Mouse (Mus musculus) heart, postnatal 14 days (tissue): ENCODE results near the gene Tepp. TPM values are rescaled to one million over a fixed set of nuclear protein-coding genes. Genes with fewer than 3 reads are reported as not detected.
A peak's percentile ranks its signal among the peaks of the same experiment; 100 is the strongest.

Source experiments
- DNase-seq, 2 experiments: peaks; one replicate each; pipeline ENCODE4 v3.0.0; 2021 to 2022
- intact Hi-C: fragments of 180-260 bp; cut with DNase I; formaldehyde crosslinking; loops from one replicate; pipeline ENCODE4 v1.15.1; 2025
- total RNA-seq, 2 experiments: library from RNA; stranded (reverse); gene quantifications; 2 replicates each; pipeline ENCODE4 v1.2.3; 2021

Gene Tepp
- total RNA-seq, 2 experiments from 2014 or later = 0.37 TPM; not detected in 1

DNA sequence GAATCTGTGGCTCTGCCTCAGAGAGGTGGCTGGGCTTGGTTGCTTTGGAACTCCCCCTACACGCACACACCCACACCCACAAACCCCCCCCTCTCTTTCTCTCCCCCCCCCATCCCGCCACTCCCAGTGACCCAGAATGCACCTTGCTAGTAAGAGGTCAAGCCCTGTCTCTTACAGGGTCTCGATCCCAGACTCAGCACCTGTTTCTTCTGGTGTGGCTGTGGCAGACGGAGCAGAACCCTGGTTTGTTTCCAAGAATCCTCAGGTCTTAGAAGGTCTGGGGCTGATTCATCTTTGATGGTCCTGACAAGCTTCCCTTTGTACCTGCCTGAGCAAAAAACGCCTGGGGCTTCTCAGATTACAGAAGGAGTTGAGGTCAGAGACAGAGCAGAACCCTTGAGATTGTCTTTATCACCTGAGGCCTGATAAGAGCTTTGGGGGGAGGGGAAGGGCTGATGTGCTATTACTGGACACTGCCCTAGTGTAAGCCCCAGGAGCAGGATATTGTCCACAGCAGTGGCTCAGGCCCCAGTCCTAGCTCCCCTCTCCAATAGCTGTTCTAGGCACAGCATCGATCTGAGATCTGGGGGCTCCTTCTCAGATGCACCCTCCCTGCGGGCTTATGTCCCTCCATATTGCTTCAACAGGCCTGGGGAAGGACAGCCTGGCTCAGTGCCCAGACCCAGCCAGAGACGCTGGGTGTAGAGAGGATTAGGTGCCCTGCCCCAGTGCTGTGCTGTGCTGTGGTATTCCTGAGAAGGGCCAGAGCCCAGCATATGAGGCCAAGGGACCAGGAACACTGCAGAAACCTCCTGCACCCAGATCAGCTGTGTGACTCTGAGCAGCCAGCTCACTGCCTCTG is 48.4 kb downstream of the Tepp start:
- peak in 1 of 2 experiments; percentile 56 for DNase-seq

GRCm38 (mm10) chr8:95360181-95361015 is 50.0 kb downstream of the Tepp start:
- intact Hi-C loops = no loop called here
- no peak for DNase-seq

More for the DNA sequence above, 48.4 kb downstream of the Tepp start:
- intact Hi-C loops = no loop called here

DNA sequence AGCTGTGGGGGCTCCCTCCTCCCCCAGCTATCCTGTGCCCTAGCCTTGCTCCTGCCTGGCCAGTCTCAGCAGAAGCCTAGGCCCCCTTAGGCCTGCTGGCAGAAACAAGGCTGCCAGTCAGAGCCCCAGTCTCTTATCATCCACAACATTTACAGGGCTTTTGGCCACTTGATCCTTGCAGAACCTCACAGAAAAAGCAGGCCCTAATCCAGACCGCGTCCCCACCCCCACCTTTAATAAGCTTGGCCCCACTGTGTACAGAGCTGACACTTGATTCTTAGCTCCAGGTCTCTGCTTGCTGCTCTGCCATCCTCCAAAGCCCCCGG is 50.6 kb downstream of the Tepp start:
- intact Hi-C loops = no loop called here
- no peak for DNase-seq

- intact Hi-C loops = no loop called here
- DNase-seq = no peak
These were observed 51.9 kb downstream of the Tepp start for GRCm38 (mm10) chr8:95362272-95362671.

DNA sequence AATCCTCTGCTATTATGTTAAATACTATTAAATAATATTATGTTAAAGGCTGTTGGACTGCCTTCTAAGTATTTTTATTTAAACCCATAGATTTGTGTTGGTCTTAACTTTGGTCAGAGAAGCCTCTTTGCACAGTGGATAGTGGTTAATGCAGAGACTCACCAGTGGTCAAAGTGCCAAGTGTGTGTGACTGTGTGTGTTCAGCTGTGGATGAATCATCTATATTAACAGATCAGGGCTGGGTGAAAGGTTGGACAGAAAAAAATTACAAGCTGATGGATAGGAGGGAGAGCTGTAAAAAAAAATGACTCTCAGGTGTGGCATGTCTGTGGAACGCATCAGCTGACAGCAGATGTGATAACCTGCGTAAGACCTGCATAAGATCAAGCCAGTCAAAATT is 53.5 kb downstream of the Tepp start:
- no peak for DNase-seq
- intact Hi-C loops = no loop called here

- intact Hi-C loops = no loop called here
- DNase-seq = no peak
These were observed 59.4 kb downstream of the Tepp start for GRCm38 (mm10) chr8:95369581-95370326.

DNA sequence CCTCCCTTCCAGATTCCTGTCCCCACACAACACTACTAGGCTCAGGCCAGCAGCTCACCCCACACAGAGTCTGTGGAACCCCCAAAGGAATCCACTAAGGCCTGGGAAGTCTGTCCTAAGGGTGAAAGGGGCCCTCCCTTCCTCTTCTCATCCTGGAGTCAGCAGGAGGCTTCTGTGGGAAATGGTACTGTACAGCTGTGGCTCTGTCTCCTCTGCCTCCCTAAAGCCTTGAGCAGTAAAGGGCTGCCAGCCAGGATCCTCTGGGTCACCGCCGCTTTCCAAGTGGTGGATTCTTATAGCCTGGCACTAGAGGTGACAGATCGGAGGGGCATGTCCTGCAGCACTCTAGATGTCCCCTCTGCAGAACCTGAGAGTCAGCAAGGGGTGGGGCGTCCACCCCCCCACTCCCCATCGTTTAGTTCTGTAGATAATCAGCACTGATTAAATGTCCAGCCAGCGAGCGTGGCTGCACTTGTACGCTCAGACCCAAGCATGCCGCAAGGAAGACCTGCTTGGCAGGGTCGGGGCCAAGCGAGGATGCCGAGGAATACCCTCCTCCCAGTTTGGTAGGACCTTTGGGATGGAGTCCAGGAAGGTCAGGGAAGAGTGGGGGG is 63.1 kb downstream of the Tepp start:
- intact Hi-C loops = no loop called here
- peak; percentile 46 to 57 for DNase-seq

DNA sequence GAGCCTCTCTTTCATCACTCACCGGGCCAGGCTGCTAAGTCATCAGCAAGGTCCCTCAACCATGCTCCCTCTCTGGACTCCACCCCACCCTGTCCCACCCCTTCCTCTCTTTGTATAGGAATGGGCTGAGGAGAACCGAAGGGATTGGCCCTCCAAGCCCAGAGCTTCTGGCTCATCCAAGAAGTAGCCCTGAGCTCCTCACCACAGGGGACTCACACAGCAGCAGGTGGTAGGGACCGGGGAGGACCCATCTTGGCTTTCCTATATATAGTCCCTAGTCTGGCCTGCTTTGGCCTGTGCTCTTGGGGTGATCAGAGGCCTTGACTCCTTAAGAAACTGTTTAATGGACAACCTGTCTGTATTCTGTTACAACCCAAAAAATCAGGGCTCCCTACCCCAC is 64.1 kb downstream of the Tepp start:
- intact Hi-C loops = no loop called here
- DNase-seq = no peak

- intact Hi-C loops = no loop called here
- DNase-seq = no peak
These were observed 65.1 kb downstream of the Tepp start for GRCm38 (mm10) chr8:95375374-95375930.

Other genes starting within 250 kb of the Tepp start
- gene Katnb1, start 229.4 kb upstream of the Tepp start, total RNA-seq = 1 to 10 TPM; 7.8 to 8.1 TPM
- 10 to 100 TPM; 58.1 to 62.8 TPM for gene Kifc3, start 107.8 kb upstream of the Tepp start, total RNA-seq
- gene Cngb1, start 4.0 kb upstream of the Tepp start, total RNA-seq = 1 to 10 TPM; 1.3 to 1.7 TPM
- 10 to 100 TPM; 11.6 to 11.9 TPM for gene Zfp319, start 21.4 kb downstream of the Tepp start, total RNA-seq
- gene Usb1, start 21.7 kb downstream of the Tepp start, total RNA-seq = 10 to 100 TPM; 18.6 TPM
- 10 to 100 TPM; 90.2 to 99.0 TPM for gene Mmp15, start 41.7 kb downstream of the Tepp start, total RNA-seq
- gene Cfap20, start 124.3 kb downstream of the Tepp start, total RNA-seq = 10 to 100 TPM; 32.9 to 38.7 TPM
- 10 to 100 TPM; 32.8 to 35.0 TPM for gene Csnk2a2, start 179.5 kb downstream of the Tepp start, total RNA-seq
- gene Ccdc113, start 223.5 kb downstream of the Tepp start, total RNA-seq = not detected